1 mouse cellular context compared by ENCODE assay signal in the genomic region with DNA sequence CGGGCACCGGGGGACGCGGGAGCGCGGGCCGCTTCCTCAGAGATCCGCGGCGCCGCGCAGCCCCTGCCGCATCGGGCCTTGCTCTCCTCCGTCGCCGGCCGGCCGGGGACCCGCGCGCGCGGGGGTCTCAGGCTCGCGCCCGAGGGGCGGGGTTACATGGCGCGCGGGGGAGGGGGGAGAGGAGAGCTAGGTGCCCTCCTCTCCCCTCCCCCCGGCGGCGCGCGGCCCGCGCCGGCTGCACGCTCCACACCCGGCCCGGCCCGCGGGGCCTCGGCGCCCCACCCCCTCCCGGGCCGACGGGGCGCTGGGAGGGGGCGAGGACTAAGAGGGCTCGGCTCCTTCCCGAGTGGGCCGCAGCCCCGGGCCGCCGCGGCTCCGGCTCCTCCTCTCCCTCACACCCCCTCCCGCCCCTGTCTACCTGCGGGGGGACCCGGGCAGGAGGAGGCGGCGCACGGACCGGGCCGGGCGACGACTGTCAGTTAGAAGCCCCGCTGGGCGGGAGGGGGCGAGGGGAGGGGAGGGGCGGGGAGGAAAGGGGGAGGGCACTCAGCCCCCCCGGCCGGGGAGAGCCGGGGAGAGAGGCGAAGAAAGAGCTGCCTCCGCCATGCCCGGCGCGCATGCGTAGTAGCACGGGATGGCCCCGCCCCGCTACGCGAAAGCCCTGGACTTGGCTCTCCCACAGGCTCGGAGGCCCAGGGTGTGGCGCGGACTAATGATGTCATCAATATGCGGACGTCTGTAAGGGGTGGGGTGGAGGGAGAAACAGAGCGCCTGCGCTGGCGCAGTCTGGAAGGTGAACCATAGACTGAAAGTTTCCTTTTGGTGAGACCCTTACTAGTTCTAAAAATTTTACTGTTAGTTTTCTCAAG.
A peak's percentile ranks its signal among the peaks of the same experiment; 100 is the strongest.
TF ChIP-seq lines count a peak whose summit lies in the region.

TSS of gene 9930021J03Rik (minus strand) at position 73 of the 869 bp plus-strand sequence.

TF ChIP-seq in myocyte, 11 proteins besides CTCF, POLR2A, EP300 and RAD21 (continued from another document):
- peak in 1 of 3 experiments; percentile 29 for TF ChIP-seq MYOG (IDR thresholded peaks at IDR 0.05; ENCODE audit: control insufficient read depth in 1 of 3, insufficient read depth in 1 of 3, insufficient read length in 2 of 3, low read depth in 2 of 3)
- TF ChIP-seq MAX (IDR thresholded peaks at IDR 0.05; ENCODE audit: low read depth) = no peak
- TF ChIP-seq MYOD1 (IDR thresholded peaks at IDR 0.05; ENCODE audit: control insufficient read depth in 1 of 3, insufficient read length in 2 of 3, low read depth in 2 of 3) = no peak
